Mouse (Mus musculus) liver, embryonic 15.5 days (tissue): Measurements from ENCODE around the gene Olfr314. TPM values are rescaled to one million over a fixed set of nuclear protein-coding genes. Genes with fewer than 3 reads are reported as not detected.
"Not testable (repeated sequence)": the region's sequence is repeated elsewhere in the genome, so short reads cannot be mapped to it uniquely, and the experiment has no call there.

Source experiments
- ATAC-seq: fragments of 200-750 bp; cut with Nextera tagmentation; 2 replicates; pipeline ENCODE4 v1.8.0; 2017; ENCODE audit warnings: moderate number of reproducible peaks, mild to moderate bottlenecking, moderate library complexity; ENCODE audit not compliant: insufficient read depth
- H3K27ac ChIP-seq: fragments of 300-500 bp; sonication (generic); replicated peaks from 2 replicates; pipeline ENCODE4 v1.5.1; 2015; ENCODE audit warnings: mild to moderate bottlenecking, inconsistent platforms
- H3K27me3 ChIP-seq: fragments of 300-500 bp; sonication (generic); 2 replicates; pipeline ENCODE4 v1.6.1; 2015; ENCODE audit warnings: mild to moderate bottlenecking, inconsistent platforms
- H3K36me3 ChIP-seq: fragments of 300-500 bp; sonication (generic); replicated peaks from 2 replicates; pipeline ENCODE4 v1.6.1; 2015; ENCODE audit warnings: moderate library complexity, mild to moderate bottlenecking, inconsistent platforms
- H3K4me1 ChIP-seq: fragments of 300-500 bp; sonication (generic); replicated peaks from 2 replicates; pipeline ENCODE4 v1.6.1; 2015; ENCODE audit warnings: inconsistent platforms
- H3K4me2 ChIP-seq: fragments of 300-500 bp; sonication (generic); 2 replicates; pipeline ENCODE4 v1.6.1; 2015; ENCODE audit warnings: moderate library complexity, mild to moderate bottlenecking, inconsistent platforms
- H3K4me3 ChIP-seq: fragments of 300-500 bp; sonication (generic); replicated peaks from 2 replicates; pipeline ENCODE4 v1.5.1; 2015; ENCODE audit warnings: mild to moderate bottlenecking, inconsistent platforms
- H3K9ac ChIP-seq: fragments of 300-500 bp; sonication (generic); 2 replicates; pipeline ENCODE4 v1.6.1; 2015; ENCODE audit warnings: moderate library complexity, mild to moderate bottlenecking, inconsistent platforms
- H3K9me3 ChIP-seq: fragments of 300-500 bp; sonication (generic); replicated peaks from 2 replicates; pipeline ENCODE4 v1.6.1; 2016; ENCODE audit warnings: inconsistent platforms
- WGBS: fragments of 180-500 bp; shearing (Covaris S2); methylation state at CpG from one replicate; pipeline ENCODE4 v1.1.7; 2015; ENCODE audit warnings: mixed read lengths; ENCODE audit not compliant: insufficient replicate concordance; 5-methylcytosine and 5-hydroxymethylcytosine counted together
- polyA plus RNA-seq: library from polyadenylated mRNA; unstranded; fragments of >200 nt; fragmentation: Nextera tagmentation; extraction: Ambion mirVana; gene quantifications from 2 replicates; pipeline ENCODE4 v1.2.1, GENCODE M21; 2015

Gene Olfr314
- not detected in 2 replicates for polyA plus RNA-seq

DNA sequence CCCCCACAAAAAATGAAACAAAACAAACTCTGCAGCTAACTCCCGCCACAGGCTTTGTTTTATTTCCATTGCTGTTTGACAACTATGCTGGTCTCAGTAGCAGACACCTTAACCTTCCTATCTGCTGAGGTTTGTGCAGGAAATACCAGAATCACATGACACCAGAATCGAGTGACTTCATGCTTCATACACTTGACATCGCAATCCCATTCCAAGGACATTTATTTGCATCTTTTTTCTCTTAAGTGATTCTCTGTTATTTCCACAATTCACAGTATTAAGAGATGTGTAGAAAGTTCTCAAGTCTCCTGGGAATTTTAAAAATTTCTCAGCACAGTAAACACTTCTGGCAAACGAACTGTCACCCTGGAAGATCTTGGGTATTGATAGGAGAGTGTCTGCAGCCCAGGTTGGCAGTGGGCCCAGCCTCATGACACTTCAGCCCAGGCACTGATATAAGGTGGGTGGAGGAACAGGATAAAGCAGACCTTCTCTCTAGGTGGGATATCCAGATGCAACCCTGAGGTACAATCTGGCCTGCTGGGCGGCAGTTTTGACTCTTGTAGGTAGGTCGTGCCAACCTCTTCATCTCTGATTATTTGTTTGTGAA, at the start of gene Olfr314:
TSS of gene Olfr314 (plus strand) at position 473 of the 610 bp plus-strand sequence.
- Histone ChIP-seq H3K27me3 (no peaks in the 10 kb centered on the region), H3K9me3 (no peaks in the 10 kb centered on the region), H3K27ac (no peak within 1 kb of the TSS), H3K4me3 (no peak within 1 kb of the TSS), H3K36me3 (no peaks in the 10 kb centered on the region), H3K9ac (no peak within 1 kb of the TSS), H3K4me2 (no peak within 1 kb of the TSS), H3K4me1 (no peaks in the 10 kb centered on the region)
- WGBS = 54% methylated on average over 6 of the region's 6 CpGs
- ATAC-seq = no peak

DNA sequence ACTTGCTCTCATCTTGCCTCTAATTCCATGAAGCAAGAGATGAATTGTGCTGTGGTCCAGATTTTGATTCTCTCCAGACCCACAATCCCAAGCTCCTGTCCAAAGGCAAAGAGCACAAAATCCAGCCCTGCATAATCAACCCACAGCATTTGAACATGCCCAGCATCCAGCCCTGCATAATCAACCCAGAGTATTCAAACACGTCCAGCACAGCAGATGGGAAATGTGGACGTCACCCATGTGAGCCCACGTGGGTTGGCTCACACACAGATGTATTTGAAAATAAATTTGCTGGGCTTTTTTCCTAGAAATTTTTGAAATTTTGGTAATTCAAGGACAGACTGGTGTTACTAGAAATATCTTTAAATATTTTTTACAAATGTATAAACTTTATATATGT, 49.4 kb upstream of the Olfr314 start:
- no peak overlapping the region for H3K4me2 ChIP-seq
- 53% methylated on average over 3 of the region's 3 CpGs for WGBS
- H3K9me3 ChIP-seq = no peaks in the 10 kb centered on the region
- no peak for ATAC-seq
- H3K4me1 ChIP-seq = no peaks in the 10 kb centered on the region
- no peak overlapping the region for H3K4me3 ChIP-seq
- H3K27me3 ChIP-seq = no peaks in the 10 kb centered on the region
- no peak overlapping the region for H3K27ac ChIP-seq
- no peaks in the 10 kb centered on the region for H3K36me3 ChIP-seq
- no peak overlapping the region for H3K9ac ChIP-seq

DNA sequence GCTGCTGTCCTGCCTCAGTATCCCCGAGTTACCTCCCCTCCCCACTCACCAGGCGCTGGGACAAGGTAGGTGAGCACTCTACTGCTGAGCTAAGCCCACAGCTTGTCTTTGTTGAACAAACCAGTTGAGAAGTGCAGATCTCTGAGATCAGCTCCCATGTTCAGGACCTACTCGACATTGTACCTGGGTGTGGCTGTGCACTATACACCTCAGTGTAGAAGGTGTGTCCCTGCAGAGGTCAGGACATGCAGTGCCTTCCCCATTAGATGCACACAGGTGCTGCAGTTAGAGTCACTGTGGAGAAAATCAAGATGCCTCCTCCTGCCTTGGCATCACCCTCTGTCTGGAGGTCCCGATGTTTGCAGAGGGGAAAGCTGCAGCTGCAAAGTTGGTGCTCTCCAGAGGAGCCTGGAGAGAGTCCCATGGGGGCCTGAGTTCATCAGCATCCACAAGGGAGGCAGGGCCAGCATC, 43.9 kb upstream of the Olfr314 start, which contains the start of gene Olfr317:
TSS of gene Olfr317 (minus strand) at position 421 of the 471 bp plus-strand sequence.
- H3K27ac ChIP-seq = no peak within 1 kb of the TSS
- H3K27me3 ChIP-seq = no peaks in the 10 kb centered on the region
- H3K4me1 ChIP-seq = no peaks in the 10 kb centered on the region
- WGBS = 46% methylated on average over 4 of the region's 4 CpGs
- no peak within 1 kb of the TSS for H3K4me2 ChIP-seq
- H3K36me3 ChIP-seq = no peaks in the 10 kb centered on the region
- no peaks in the 10 kb centered on the region for H3K9me3 ChIP-seq
- ATAC-seq = no peak
- H3K9ac ChIP-seq = no peak within 1 kb of the TSS
- no peak within 1 kb of the TSS for H3K4me3 ChIP-seq

DNA sequence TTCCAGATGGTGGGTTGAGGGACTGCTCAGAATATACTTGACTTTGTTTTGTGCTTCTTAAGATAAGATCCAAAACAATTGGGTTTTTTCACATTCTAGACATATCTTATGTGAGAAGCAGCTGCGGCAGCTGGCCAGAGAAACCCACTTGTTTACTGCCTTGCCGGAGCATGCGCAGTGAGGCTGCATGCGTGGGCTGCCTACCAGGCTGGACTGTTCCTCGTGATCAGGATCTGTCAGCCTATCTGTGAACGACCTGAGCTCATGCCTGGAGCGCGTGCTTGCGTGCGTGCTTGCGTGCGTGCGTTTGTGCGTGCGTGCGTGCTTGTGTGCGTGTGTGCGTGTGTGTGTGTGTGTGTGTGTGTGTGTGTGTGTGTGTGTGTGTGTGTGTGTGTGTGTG, 31.7 kb upstream of the Olfr314 start:
- not testable (repeated sequence) for H3K36me3 ChIP-seq, H3K27ac ChIP-seq, H3K4me3 ChIP-seq, H3K9me3 ChIP-seq, H3K9ac ChIP-seq, H3K4me1 ChIP-seq, H3K27me3 ChIP-seq, H3K4me2 ChIP-seq, ATAC-seq
- WGBS = 79% methylated on average over 18 of the region's 18 CpGs

DNA sequence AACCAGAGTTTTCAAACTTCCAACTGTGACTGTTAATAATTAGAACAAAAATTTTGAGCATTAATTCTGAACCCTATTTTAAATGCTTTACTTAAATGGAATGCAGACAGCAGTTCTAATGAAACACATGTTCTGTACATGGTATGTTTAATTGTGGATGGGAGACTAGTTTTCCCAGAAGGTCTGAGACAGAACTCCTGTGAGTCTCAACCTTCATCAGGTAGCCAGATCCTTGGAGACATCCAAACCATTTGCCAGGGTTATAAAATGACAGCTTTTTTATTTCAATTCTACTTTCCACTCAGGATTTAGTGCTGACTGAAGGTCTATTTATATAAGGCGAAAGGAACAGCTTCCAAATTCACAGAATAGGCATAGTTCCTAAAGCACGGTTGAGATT, 30.3 kb upstream of the Olfr314 start, which contains the start of gene Olfr316:
TSS of gene Olfr316 (plus strand) at position 301 of the 400 bp plus-strand sequence.
- Histone ChIP-seq H3K4me1 (no peaks in the 10 kb centered on the region), H3K9me3 (no peaks in the 10 kb centered on the region), H3K9ac (no peak within 1 kb of the TSS), H3K4me3 (no peak within 1 kb of the TSS), H3K4me2 (no peak within 1 kb of the TSS), H3K27ac (no peak within 1 kb of the TSS), H3K27me3 (no peaks in the 10 kb centered on the region), H3K36me3 (no peaks in the 10 kb centered on the region)
- ATAC-seq = no peak
- 66% methylated on average over 2 of the region's 2 CpGs for WGBS

DNA sequence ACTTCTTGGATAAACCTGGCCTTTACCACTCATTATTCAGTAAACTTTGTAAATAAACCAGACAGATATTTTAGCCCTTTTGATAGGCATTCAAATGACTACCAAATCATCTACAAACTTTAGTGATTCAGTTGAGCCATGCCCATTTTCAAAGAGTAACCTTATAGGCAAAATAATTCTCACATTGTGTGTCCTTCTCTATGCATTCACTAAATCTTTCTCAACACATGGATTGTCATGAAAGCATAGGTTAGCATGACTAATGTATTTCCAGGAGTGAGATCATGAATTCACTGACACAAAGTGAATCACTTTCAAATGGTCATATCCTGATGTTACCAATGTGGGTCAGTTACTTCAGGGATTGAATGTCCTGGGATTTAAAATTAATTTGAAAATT, 9.9 kb upstream of the Olfr314 start, which contains the start of gene Olfr315:
TSS of gene Olfr315 (plus strand) at position 301 of the 400 bp plus-strand sequence.
- H3K36me3 ChIP-seq = no peaks in the 10 kb centered on the region
- ATAC-seq = no peak
- H3K4me3 ChIP-seq = no peak within 1 kb of the TSS
- H3K27ac ChIP-seq = no peak within 1 kb of the TSS
- H3K4me2 ChIP-seq = no peak within 1 kb of the TSS
- H3K4me1 ChIP-seq = no peaks in the 10 kb centered on the region
- H3K9ac ChIP-seq = no peak within 1 kb of the TSS
- no peaks in the 10 kb centered on the region for H3K27me3 ChIP-seq
- no peaks in the 10 kb centered on the region for H3K9me3 ChIP-seq

DNA sequence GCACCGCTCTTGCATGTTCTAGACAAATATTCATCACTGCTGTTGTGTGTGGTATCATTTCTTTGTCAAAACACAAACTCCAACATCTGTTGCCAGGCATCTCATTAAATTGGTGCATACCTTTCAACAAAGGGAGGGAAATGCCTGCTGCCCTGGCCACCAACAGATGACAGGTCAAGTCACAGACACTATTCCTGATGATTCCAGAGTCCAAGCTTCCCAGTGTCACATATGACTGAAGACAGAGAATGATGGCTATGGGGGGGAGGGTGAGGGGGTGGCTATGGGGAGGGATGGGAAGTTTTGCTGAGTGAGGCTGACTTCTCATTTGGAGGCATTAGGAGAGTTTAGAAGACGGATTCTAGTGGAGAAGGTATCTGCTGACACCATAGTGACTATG, 1.4 kb downstream of the Olfr314 start:
- no peaks in the 10 kb centered on the region for H3K4me1 ChIP-seq
- H3K9me3 ChIP-seq = no peaks in the 10 kb centered on the region
- H3K36me3 ChIP-seq = no peaks in the 10 kb centered on the region
- H3K4me3 ChIP-seq = no peak overlapping the region
- no peaks in the 10 kb centered on the region for H3K27me3 ChIP-seq
- WGBS = 59% methylated on average over 2 of the region's 2 CpGs
- H3K27ac ChIP-seq = no peak overlapping the region
- no peak for ATAC-seq
- no peak overlapping the region for H3K9ac ChIP-seq
- H3K4me2 ChIP-seq = no peak overlapping the region

DNA sequence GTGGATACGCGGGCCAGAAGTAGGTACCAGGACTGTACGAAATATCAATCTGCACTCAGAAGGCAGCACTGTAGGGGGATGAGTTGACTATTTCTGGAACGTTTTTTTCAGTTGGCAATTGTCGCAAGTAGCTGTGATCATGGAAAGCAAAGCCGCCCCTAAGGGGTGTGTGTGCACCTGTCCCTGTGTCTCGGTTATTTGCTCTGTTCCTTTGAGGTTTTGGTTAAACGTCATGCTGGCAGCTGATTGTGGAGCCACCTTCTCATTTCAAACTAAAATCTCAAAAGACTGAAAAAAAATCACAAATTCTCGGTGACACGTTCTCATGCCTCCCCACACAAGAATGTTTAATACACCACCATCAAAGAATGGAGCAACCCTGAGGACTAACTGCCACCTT, 4.9 kb downstream of the Olfr314 start:
- Histone ChIP-seq H3K9ac (no peak overlapping the region), H3K9me3 (no peaks in the 10 kb centered on the region), H3K4me3 (no peak overlapping the region), H3K4me1 (no peaks in the 10 kb centered on the region), H3K36me3 (no peaks in the 10 kb centered on the region), H3K27ac (no peak overlapping the region), H3K4me2 (no peak overlapping the region), H3K27me3 (no peaks in the 10 kb centered on the region)
- 72% methylated on average over 10 of the region's 10 CpGs for WGBS
- ATAC-seq = no peak

DNA sequence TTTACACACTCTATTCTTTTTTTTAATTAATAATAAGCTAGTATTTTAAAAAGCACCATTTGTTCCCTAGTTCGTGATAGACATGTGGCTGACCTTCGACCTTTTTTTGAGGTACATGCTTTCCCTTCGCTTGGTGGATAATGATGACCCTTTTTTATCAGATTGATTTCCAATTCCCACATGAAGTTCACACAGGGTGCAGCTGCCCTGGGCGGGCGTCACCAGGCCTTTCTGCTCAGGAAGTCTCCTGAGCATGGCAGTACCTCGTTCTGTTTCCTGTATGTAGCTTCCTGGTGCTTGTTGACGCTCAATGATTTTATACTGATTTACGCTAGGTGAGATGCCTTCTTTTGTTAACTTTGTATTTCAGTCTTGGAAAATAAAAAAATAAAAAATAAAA, 5.6 kb downstream of the Olfr314 start:
- H3K4me1 ChIP-seq = no peaks in the 10 kb centered on the region
- no peak overlapping the region for H3K9ac ChIP-seq
- no peak overlapping the region for H3K4me3 ChIP-seq
- H3K4me2 ChIP-seq = no peak overlapping the region
- no peaks in the 10 kb centered on the region for H3K27me3 ChIP-seq
- 51% methylated on average over 8 of the region's 8 CpGs for WGBS
- no peak for ATAC-seq
- H3K9me3 ChIP-seq = no peaks in the 10 kb centered on the region
- H3K27ac ChIP-seq = no peak overlapping the region
- no peaks in the 10 kb centered on the region for H3K36me3 ChIP-seq

DNA sequence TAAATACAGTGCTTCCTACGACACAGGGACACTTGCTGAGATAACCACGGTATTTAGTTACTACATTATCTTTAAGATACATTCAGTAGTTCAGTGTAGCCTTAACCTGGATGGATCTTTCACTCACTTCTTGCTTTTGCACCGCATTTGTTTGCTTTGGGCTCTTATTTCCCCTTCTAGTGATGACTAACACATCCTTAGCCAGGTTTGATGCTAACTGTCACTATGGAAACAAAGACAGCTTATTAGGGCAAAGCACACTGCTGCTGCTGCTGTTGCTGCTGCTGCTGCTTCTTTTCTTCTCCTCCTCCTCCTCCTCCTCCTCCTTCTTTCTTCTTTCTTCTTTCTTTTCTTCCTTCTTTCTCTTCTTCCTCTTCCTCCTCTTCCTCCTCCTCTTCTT, 6.8 kb downstream of the Olfr314 start:
- WGBS = 18% methylated on average over 3 of the region's 3 CpGs
- Histone ChIP-seq H3K4me1 (no peaks in the 10 kb centered on the region), H3K27ac (no peak overlapping the region), H3K36me3 (no peaks in the 10 kb centered on the region), H3K4me3 (no peak overlapping the region), H3K4me2 (no peak overlapping the region), H3K9me3 (no peaks in the 10 kb centered on the region), H3K9ac (no peak overlapping the region), H3K27me3 (no peaks in the 10 kb centered on the region)
- ATAC-seq = no peak

DNA sequence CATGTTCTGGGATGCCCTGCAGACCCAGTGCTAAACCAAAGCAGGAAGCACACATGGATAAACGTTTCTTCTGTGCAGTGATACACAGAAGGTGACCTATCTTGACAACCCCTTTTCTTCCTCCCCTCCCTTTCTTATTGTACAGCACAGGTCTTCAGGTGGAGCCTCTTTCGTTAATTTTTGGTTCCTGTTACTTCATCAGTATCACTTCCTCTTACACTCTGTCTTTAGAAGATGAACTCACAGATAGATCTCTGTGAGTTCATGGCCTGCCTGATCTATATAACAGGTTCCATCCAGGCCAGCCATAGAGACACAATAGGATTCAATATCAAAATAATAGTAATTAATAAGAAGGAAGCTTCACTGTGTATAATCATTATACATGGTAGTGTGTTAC, 7.3 kb downstream of the Olfr314 start:
- Histone ChIP-seq H3K4me3 (no peak overlapping the region), H3K4me1 (no peaks in the 10 kb centered on the region), H3K9ac (no peak overlapping the region), H3K9me3 (no peaks in the 10 kb centered on the region), H3K27me3 (no peaks in the 10 kb centered on the region), H3K36me3 (no peaks in the 10 kb centered on the region), H3K4me2 (no peak overlapping the region), H3K27ac (no peak overlapping the region)
- WGBS = 22% methylated on average over 2 of the region's 2 CpGs
- ATAC-seq = no peak

DNA sequence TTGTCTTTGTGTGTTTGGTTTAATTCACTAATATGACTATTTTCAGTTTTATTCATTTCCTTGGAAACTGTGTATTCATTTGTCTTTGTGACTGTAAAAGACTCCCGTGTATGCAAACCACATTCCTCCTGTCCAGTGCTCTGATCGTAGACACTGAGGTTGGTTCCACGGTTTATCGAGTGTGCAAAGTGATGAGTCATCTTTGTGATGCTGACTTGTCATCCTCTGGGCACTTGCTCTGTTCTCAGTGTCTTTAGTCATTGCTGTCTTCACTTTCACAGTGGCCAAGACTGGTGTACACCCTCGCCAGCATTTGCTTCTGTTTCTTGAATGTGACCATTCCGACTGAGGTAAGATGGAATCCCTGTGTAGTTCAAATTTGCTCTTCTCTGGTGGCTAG, 7.9 kb downstream of the Olfr314 start:
- no peaks in the 10 kb centered on the region for H3K4me1 ChIP-seq
- H3K9me3 ChIP-seq = no peaks in the 10 kb centered on the region
- H3K36me3 ChIP-seq = no peaks in the 10 kb centered on the region
- no peak overlapping the region for H3K4me3 ChIP-seq
- no peak overlapping the region for H3K9ac ChIP-seq
- 33% methylated on average over 6 of the region's 6 CpGs for WGBS
- no peak overlapping the region for H3K27ac ChIP-seq
- ATAC-seq = no peak
- no peaks in the 10 kb centered on the region for H3K27me3 ChIP-seq
- no peak overlapping the region for H3K4me2 ChIP-seq
